Mouse (Mus musculus) monocyte, adult 5-6 weeks (primary cell): ENCODE data around the gene Gm49396. TPM values are rescaled to one million over a fixed set of nuclear protein-coding genes. Genes with fewer than 3 reads are reported as not detected.

Experiments
- ATAC-seq: fragments of 153-309, 156-312 bp; replicated peaks from 2 replicates; pipeline ENCODE4 v1.8.0; 2017; ENCODE audit warnings: mild to moderate bottlenecking; ENCODE audit not compliant: low TSS enrichment, insufficient number of reproducible peaks, severe bottlenecking, poor library complexity, low FRiP score
- total RNA-seq: library from RNA; stranded (forward); fragments of 200-1000, 200-491, 200-594 nt; gene quantifications from 3 replicates; pipeline ENCODE4 v1.2.3, GENCODE M21; 2017

Gene Gm49396
- total RNA-seq, 1 experiment from 2014 or later: 11.1 TPM

DNA sequence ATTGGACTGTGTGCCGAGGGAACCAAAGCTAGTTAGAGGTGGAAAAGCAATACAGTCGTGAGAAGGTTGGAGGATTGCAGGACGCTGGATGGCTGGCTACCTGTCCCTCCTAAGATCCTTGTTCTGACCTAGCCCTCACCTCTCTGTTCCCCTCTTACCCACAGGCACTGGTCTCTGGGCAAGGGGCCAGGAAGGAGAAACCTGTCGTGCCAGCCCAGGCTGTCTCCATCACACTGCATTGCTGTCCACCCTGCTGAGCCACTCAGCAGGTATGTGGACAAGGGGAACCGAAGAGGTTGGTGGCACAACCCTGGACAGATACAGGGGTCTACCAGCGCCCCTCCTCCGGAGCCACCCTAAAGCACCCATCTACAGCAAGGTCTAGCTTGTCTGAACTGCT, 37.5 kb downstream of the Gm49396 start:
- ATAC-seq: no peak

GRCm38 (mm10) chr7:30602583-30602982, 39.4 kb downstream of the Gm49396 start:
- no peak for ATAC-seq

GRCm38 (mm10) chr7:30604424-30604823, 41.3 kb downstream of the Gm49396 start:
- ATAC-seq: no peak

DNA sequence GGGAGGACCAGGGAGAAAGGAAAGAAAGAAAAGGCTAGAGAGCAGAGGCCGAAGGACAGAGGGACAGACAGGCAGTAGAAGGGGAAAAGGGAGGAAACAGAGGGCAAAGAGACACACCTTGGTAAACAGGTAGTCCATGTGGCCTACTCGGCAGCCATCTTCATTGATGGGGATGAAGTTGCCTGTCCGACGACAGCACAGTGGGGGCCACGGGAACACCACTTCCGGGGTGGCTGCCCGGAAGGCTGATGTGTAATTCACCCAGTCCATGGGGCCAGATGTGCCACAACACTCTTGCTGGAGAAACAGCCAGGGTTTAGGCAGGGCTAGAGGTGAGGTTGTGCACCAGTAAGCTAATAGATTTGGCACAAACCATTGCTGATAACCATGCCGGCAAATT, 41.8 kb downstream of the Gm49396 start:
- ATAC-seq: no peak

- ATAC-seq: 0 out of 2 replicates have a peak, but pooled peaks have one; percentile 68
Observed at GRCm38 (mm10) chr7:30607706-30608309, 44.7 kb downstream of the Gm49396 start.

DNA sequence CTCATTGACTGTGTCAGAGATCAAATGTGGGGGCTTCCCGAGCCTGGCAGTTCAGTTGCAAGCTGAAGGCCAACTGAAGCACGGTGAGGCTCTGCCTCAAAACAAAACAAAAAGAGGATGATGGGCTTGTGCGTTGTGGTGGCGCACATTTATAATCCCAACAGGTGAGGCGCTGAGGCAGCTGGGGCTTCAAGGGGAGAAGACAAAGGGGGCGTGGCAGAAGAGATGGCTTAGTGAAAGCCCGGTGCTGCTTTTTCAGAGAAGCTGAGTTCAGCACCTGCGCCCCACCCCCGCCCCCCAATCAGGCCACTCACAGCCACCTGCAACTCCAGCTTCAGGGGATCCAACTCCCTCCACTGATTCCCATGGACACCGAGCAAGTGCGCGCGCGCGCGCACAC, 45.3 kb downstream of the Gm49396 start:
- no peak for ATAC-seq

- ATAC-seq: no peak
Observed at GRCm38 (mm10) chr7:30610043-30610442, 46.9 kb downstream of the Gm49396 start.

DNA sequence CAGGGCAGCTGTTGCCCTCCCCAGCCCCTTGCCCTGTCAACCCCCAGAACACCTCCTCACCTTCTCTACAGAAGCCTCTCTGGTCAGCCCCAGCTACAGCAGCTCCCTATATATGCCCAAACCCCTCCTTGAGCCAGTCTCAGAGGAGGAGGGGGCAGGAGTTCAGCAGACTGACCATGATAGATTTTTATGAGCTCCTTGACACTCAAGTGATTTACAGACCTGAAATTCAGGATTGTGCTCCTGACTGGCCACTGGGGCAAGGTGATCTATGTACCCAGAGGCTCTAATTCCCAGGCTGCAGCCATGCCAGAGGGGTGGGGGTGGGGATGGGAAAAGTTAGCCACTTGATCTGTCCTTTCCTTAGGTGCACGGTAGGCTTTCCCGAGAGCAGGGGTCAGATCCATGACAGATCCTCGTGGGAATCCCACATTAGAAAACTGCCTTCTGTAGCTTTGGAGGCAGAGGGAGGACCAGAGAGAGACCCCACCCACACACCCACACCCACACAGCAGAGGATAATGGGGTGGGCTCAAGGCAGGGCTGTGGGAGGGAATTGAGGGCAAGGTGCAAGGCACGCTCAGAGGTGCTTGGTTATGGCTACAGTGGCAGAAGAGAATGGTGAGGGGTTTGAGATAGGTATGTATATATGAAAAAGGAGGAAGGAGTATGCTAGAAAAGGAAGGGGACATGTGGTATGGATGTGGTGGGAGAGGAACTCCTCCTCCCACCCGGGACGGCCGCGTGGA, 49.7 kb downstream of the Gm49396 start, which contains the start of gene Upk1a:
Gene Upk1a (minus strand): TSS at position 194 of the 749 bp plus-strand sequence.
- no peak for ATAC-seq

DNA sequence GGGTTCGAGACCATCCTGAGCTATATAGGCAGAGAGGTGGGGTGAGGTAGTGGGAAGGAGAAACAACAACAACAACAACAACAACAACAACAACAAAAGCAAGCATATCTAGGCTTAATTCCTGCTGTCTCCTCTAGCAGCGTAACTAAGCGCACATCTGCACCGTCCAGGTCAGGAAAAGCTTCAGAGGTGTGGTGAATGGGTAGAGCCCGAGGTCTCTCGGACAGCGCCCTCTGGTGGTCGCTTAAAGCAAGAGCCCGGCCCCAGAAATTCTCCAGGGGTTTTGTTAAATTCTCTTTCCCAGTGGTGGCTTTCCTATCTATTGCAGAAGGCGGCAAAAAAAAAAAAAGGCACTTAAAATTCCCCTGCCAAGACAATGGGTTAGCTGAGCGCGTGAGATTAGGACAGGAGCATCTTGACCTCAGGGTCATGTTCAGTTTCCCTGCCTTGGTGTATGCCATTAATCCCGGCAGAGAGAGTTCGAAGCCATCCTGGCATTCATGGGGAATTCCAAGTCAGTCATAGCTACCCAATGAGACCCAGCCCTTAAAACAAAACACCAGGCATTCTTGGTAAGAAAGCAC, 50.5 kb downstream of the Gm49396 start:
- peak; percentile 62 for ATAC-seq

DNA sequence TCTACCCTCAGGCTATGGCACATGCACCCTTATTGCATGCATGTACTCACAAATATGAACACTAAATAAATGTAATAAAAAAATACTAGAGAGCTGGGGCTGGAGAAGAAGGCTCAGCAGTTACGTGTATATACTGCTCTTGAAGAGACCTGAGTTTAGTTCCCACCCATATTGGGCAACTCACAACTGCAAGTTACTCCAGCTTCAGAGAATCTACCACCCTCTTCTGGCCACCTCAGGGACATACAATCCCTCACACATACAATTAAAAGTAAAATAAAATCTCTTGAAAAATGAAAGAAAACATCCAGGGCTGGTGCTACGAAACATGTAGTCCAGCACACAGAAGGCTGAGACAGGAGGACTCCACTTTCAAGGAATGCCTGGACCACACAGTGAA, 51.3 kb downstream of the Gm49396 start:
- no peak; the same call in 1 of the 2 replicates for ATAC-seq

DNA sequence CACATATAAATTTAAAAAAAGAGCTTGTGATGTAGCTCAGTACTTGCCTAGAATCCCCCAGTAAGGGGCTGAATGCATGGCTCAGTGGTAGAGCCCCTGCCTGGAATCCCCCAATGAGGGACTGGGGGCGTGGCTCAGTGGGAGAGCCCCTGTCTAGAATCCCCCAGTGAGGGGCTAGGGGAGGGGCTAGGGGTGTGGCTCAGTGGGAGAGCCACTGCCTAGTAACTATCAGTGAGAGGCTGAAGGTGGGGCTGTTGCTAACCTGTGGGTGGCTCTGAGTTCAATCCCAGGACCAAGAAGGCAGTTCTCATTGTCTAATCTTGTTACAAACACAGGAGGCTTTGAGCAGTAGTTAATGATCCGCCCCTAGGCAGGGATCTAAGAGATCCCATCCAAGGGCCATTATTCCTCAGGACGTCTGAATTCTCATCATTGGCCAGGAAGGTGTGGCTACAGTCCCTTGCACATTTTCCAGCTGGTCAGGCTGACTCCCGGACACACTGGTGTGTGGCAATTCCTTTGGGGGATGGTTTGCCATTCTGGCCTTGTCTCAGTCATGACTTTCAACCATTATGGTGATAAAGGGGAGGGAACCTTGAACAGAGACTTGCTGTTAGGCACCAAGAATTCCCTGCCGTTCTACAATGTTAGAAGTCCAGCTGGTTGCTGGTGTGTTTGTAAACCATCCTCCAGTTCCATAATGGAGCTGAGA, 52.1 kb downstream of the Gm49396 start:
- ATAC-seq: no peak

Other genes starting within 250 kb of the Gm49396 start
- gene Syne4, start 248.5 kb upstream of the Gm49396 start, total RNA-seq: 3.0 TPM in 1 of 3 replicates, not detected in the others
- gene E130208F15Rik, start 241.6 kb upstream of the Gm49396 start, total RNA-seq: 2.2 to 10.7 TPM (median 8.0 TPM) in 3 replicates
- gene Sdhaf1, start 239.4 kb upstream of the Gm49396 start, total RNA-seq: 11.3 to 13.7 TPM (median 11.5 TPM) in 3 replicates
- not detected in 3 replicates for gene Lrfn3, start 200.6 kb upstream of the Gm49396 start, total RNA-seq
- 1,651 to 1,754 TPM (median 1,724 TPM) in 3 replicates for gene Tyrobp, start 149.6 kb upstream of the Gm49396 start, total RNA-seq
- gene Hcst, start 143.5 kb upstream of the Gm49396 start, total RNA-seq: 44.2 to 97.2 TPM (median 67.5 TPM) in 3 replicates
- gene Nfkbid, start 141.6 kb upstream of the Gm49396 start, total RNA-seq: 25.9 to 48.3 TPM (median 34.1 TPM) in 3 replicates
- gene Aplp1, start 117.8 kb upstream of the Gm49396 start, total RNA-seq: 0.68 TPM in 1 of 3 replicates, not detected in the others
- gene Kirrel2, start 105.7 kb upstream of the Gm49396 start, total RNA-seq: not detected in 3 replicates
- gene Nphs1, start 105.0 kb upstream of the Gm49396 start, total RNA-seq: not detected in 3 replicates
- gene Prodh2, start 69.7 kb upstream of the Gm49396 start, total RNA-seq: not detected in 3 replicates
- gene Arhgap33, start 28.3 kb upstream of the Gm49396 start, total RNA-seq: 0.97 to 1.5 TPM in 2 of 3 replicates, not detected in the other
- gene Hspb6, start 11.2 kb upstream of the Gm49396 start, total RNA-seq: 0.19 to 2.7 TPM (median 1.5 TPM) in 3 replicates
- 1.7 to 4.3 TPM (median 3.3 TPM) in 3 replicates for gene Proser3, start 11.0 kb upstream of the Gm49396 start, total RNA-seq
- gene Lin37, start 3.5 kb upstream of the Gm49396 start, total RNA-seq: 8.1 to 26.1 TPM (median 10.0 TPM) in 3 replicates
- 66.7 to 101 TPM (median 99.2 TPM) in 3 replicates for gene U2af1l4, start within 50 bp of the Gm49396 start, total RNA-seq
- 76.7 to 145 TPM (median 135 TPM) in 3 replicates for gene Psenen, start 283 bp downstream of the Gm49396 start, total RNA-seq
- 0.43 TPM in 1 of 3 replicates, not detected in the others for gene Igflr1, start 2.1 kb downstream of the Gm49396 start, total RNA-seq
- 15.4 to 44.0 TPM (median 23.8 TPM) in 3 replicates for gene Kmt2b, start 25.4 kb downstream of the Gm49396 start, total RNA-seq
- gene Zbtb32, start 35.6 kb downstream of the Gm49396 start, total RNA-seq: 8.4 to 30.5 TPM (median 20.6 TPM) in 3 replicates
- 1.1 TPM in 1 of 3 replicates, not detected in the others for gene Upk1a, start 49.5 kb downstream of the Gm49396 start, total RNA-seq
- 424 to 540 TPM (median 506 TPM) in 3 replicates for gene Cox6b1, start 62.8 kb downstream of the Gm49396 start, total RNA-seq
- gene Etv2, start 72.5 kb downstream of the Gm49396 start, total RNA-seq: not detected in 3 replicates
- 63.9 to 74.7 TPM (median 64.6 TPM) in 3 replicates for gene Rbm42, start 87.0 kb downstream of the Gm49396 start, total RNA-seq
- gene Haus5, start 101.7 kb downstream of the Gm49396 start, total RNA-seq: 5.6 to 20.3 TPM (median 11.0 TPM) in 3 replicates
- not detected in 3 replicates for gene Pmis2, start 108.3 kb downstream of the Gm49396 start, total RNA-seq
- not detected in 3 replicates for gene 2200002J24Rik, start 135.6 kb downstream of the Gm49396 start, total RNA-seq
- 0.75 TPM in 1 of 3 replicates, not detected in the others for gene Atp4a, start 148.9 kb downstream of the Gm49396 start, total RNA-seq
- 14.0 to 17.1 TPM (median 17.0 TPM) in 3 replicates for gene Tmem147, start 166.2 kb downstream of the Gm49396 start, total RNA-seq
- 0.85 to 1.9 TPM in 2 of 3 replicates, not detected in the other for gene Gapdhs, start 180.3 kb downstream of the Gm49396 start, total RNA-seq
- 2.3 TPM in 1 of 3 replicates, not detected in the others for gene Sbsn, start 188.1 kb downstream of the Gm49396 start, total RNA-seq
- not detected in 3 replicates for gene Dmkn, start 200.4 kb downstream of the Gm49396 start, total RNA-seq
- gene Krtdap, start 224.6 kb downstream of the Gm49396 start, total RNA-seq: not detected in 3 replicates